Mouse (Mus musculus) gastrocnemius, postnatal 4 days (tissue): ENCODE results near the gene Cyb5b. TPM values are rescaled to one million over a fixed set of nuclear protein-coding genes. Genes with fewer than 3 reads are reported as not detected.

ENCODE experiments used
- DNase-seq, 2 experiments: peaks; one replicate each; pipeline ENCODE4 v3.0.0; 2021 to 2022; ENCODE audit warnings: low spot score in 2 of 2, mixed read lengths in 2 of 2
- total RNA-seq, 2 experiments: library from RNA; stranded (reverse); gene quantifications; 2 replicates each; pipeline ENCODE4 v1.2.3; 2021

Gene Cyb5b
- total RNA-seq, 2 experiments from 2014 or later = 38.2 to 40.8 TPM

DNA sequence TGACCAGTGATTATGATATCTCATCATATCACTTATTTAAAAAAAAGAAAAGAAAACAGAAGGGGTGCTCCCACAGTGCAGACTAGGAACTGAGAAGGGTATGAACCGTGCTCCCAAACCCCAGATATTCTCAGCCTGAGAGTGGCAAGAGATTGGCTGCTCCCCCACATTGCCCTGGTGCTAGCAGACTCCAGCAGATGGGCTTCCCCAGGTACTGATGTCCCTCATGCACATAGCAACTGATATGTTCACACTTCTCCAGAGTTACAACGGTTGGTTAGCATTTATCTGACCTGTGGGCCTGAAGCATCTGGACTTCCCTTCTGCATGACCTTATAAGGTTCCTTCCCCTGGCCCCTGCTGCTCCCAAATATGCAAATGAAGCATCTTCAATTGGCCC lies 68.6 kb downstream of the Cyb5b start:
- no peak for DNase-seq

DNA sequence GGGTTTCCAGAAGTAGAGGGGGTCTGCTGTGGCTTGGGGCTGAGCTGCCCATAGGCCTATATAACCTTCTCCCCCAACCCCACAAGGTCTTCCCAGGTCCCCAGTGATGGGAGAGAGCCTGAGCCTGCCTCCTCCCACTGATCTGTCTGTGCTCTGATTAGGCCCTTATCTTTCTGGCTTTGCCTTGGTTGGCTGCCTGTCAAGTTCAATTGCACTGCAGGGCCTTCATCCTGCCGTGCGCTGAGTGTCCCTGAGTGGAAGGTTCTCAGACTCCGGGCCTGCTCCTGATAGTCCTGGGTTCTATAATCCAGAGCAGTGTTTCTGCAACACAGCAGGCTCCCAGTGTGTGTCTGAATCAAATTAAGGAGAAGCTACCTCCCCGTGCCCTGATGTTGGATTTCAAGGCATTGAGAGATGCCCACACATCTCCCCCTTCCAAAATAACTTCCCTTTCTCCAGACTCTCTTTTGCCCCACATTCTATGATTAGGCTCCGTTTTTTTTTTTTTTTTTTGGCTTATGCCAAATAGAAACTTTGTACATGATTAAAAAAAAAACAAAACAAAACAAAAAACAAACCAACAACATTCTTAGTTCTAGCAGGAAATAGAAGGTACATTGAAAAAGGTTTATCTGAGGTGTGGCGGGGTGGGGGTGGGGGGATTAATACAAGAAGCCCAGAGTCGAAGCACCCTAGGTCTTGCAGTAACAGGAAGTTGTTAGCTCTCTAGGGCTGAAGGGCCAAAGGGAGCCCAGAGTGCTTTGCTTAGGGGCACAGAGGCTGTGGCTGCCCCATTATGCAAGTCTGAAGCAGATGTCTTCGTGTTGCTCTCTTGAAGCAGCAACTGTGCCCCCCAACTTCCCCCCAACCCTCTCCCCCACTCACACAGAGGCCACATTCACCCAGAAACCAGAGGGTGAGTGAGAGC lies 71.7 kb downstream of the Cyb5b start:
- no peak for DNase-seq

GRCm38 (mm10) chr8:107226183-107226582 lies 75.7 kb downstream of the Cyb5b start:
- DNase-seq = peak in 1 of 2 experiments; percentile 25

DNA sequence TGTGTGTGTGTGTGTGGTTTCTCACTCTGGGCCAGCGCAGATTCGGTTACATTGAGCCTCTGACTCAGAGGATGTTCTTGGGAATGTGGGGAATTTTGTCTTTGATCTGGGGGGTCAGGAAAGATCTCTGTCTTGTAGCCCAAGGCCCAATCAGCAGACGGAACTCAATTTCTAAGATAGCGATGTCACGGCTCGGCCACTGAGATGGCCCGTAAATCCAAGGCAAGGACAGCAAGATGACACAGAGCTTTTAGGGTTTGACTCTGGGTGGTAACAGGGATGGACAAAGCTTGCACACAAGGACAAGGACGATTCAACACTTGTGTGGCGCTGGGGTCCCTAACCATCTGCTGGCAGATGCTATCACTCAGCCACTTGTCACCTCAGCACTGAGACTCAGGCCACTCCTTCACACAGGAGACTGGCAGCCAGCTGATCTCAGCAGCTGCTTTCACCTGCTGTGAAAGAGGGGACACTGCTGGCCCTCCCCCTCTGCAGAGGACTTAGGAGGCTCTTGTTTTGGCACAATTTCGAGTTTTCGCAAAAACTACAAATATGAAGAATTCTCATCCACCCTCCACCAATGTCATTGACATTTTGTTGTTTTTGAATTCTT lies 76.7 kb downstream of the Cyb5b start:
- DNase-seq = no peak

DNA sequence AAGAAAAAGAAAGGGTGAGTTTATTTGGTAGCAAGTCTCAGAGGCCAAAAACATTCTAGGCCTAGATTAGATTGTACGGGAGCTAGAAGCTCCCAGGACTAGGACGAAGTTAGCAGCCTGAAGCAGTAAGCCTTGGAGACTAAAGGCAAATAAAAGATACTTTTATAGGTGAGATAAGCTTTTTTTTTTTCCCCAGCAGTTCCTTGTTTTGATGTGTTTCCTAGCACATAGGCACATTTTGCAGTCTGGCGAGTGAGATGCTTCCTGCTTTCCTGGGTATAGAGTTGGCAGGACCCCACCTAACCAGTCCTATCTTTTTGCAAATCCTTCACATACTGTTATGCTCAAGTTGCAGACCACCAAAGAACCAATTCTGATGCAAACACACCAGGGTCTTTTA lies 82.8 kb downstream of the Cyb5b start:
- no peak for DNase-seq

GRCm38 (mm10) chr8:107233718-107234117 lies 83.3 kb downstream of the Cyb5b start:
- DNase-seq = no peak

Other genes starting within 250 kb of the Cyb5b start
- 10 to 100 TPM; 32.7 to 38.7 TPM for gene Sntb2, start 214.9 kb upstream of the Cyb5b start, total RNA-seq
- gene Vps4a, start 119.4 kb upstream of the Cyb5b start, total RNA-seq = 10 to 100 TPM; 50.3 to 57.1 TPM
- 10 to 100 TPM; 22.7 to 26.5 TPM for gene Pdf, start 102.0 kb upstream of the Cyb5b start, total RNA-seq
- gene Cog8, start 94.0 kb upstream of the Cyb5b start, total RNA-seq = 10 to 100 TPM; 19.9 to 21.0 TPM
- gene Nip7, start 93.8 kb upstream of the Cyb5b start, total RNA-seq = 10 to 100 TPM; 35.4 to 39.1 TPM
- gene Tmed6, start 85.0 kb upstream of the Cyb5b start, total RNA-seq = not detected
- 10 to 100 TPM; 22.6 to 25.5 TPM for gene Terf2, start 54.1 kb upstream of the Cyb5b start, total RNA-seq
- 10 to 100 TPM; 35.1 to 39.5 TPM for gene Nfat5, start 142.8 kb downstream of the Cyb5b start, total RNA-seq